Mouse (Mus musculus) testis, postnatal 14 days (tissue): Measurements from ENCODE around the gene Trim65.
A peak's percentile ranks its signal among the peaks of the same experiment; 100 is the strongest.
"Not testable (repeated sequence)": the region's sequence is repeated elsewhere in the genome, so short reads cannot be mapped to it uniquely, and the experiment has no call there.

Source experiments
- DNase-seq: peaks from one replicate; pipeline ENCODE4 v3.0.0; 2021; ENCODE audit warnings: low spot score

Trim65 gene

DNA sequence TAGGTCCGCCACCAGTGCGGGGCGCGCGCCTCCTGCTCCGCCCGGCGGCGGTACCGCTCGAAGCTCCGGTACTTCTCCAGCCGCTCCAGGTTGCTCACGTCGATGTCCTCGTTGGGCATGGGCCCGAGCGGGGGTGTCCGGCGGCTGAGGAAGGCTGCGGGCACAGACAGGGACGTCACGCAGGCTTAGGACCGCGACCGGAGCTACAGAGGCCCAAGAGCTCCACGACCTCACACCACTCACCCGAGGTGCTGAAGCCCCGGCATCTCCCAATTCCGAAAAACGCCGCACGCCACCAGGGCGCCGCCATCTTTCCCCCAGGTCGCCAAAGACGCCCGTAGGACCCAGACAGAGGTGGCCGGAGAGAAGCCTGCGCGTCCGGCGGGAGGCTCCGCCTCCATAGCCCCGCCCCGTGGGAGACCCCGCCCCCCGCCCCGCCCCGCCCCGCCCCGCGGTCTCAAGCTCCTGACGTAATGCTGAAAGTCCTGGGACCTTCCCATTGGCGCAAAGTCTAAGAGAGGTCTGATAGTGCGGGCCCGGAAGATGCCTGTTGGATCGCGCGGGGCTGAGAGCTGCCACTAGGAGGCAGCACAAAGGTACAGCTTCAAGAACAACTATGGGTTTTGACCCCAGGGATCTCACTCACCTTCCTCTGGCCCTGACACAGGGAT, 7.7 kb upstream of the Trim65 start, which contains the start of gene Mrpl38:
Gene Mrpl38 (minus strand): TSS at position 401 of the 671 bp plus-strand sequence.
- peak; percentile 90 for DNase-seq

DNA sequence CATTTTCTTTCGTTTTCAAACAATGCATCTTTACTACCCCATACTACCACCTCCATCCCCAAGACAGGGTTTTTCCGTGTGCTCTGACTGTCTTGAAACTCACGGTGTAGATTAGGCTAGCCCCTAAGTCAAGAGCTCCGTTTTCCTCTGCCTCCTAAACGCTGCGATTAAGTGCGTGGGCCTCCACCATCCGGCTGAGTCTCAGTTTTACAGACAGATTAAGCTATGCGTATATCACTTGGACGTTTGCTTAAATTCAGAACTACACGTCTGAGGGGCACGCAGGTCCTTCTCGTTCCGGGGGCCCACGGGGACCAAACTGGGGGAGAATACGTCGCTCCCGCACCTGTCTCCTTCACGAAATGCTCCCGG, 7.2 kb upstream of the Trim65 start:
- DNase-seq: no peak

DNA sequence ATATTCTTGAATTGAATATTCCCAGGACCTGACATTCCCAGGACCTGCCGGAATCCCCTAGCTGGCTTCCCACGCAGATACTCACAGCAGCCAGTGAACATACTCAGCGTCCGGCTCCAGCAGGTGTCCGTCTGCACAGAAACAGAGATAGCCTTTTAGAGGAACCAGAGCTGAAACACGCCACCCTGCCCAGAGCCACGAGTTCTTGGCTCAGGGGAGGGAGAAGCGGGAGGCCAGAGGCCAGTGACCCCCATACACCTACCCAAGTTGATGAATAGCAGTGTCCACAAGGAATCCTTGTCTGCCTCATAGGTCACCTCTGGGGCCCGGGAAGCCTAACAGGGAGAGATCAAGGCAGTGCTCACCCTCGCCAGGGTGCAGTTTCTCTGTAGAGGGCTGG, 3.2 kb upstream of the Trim65 start:
- DNase-seq: no peak

DNA sequence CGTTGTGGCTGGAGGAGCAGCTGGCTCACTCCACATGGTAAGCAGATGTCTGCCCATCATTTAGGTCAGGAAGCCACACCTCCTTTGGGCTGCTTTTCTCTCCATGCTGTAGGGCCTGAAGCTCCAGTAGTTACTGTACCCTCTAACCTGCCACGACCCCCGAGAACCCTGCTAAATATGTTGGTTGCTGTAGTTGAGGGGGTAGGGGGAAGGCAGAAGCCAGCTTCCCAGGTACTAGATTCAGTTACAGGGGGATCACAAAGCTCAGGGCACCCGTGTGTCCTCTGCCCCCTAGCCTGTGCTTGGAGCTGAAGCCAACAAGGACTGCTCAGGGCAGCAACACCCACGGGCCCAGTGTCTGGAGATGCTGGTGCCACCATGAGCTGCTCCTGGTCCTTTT, 2.6 kb upstream of the Trim65 start:
- DNase-seq: no peak

DNA sequence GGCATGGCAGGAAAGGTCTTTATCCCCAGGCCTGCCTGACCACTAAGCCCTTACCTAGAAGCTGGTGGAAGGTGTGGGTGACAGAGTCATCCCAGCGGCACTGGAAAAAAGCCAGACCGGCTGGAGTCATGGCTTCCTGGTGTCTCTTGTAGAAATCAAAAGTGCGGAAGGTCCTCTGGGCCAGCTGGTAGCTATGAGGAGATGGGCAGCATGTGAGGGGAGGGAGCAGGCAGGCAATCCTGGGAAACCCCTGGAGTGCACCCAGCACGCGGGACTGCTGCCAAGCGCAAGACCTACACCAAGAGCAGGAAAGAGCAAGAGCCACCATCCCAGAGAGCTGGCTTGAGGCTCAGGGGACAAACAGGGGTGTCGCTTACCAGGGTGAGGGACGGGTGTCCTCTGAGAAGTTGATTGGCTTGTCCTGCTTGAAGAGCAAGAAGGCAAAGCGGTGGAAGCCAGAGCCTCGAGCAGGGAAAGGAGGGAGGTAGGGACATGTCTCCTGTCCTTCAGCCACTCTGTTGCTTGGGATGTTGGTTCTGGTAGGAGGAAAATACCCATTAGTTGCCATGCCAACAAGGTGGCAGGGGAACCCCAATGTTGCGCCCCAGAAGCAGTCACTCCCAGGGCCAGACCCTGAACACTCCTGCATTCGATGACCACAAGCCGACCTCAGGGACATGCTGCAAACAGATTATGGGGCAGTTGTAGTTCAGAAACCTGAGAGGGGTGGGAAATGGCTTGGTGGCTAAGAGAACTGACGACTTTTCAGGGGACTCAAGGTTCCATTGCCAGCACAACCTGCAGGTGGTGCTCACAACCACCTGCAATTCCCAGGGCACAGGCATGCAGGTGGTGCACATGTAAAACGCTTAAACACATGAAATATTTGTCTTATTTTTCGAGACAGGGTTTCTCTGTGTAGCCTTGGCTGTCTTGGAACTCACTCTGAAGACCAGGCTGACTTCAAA, 1.7 kb upstream of the Trim65 start:
- no peak for DNase-seq

DNA sequence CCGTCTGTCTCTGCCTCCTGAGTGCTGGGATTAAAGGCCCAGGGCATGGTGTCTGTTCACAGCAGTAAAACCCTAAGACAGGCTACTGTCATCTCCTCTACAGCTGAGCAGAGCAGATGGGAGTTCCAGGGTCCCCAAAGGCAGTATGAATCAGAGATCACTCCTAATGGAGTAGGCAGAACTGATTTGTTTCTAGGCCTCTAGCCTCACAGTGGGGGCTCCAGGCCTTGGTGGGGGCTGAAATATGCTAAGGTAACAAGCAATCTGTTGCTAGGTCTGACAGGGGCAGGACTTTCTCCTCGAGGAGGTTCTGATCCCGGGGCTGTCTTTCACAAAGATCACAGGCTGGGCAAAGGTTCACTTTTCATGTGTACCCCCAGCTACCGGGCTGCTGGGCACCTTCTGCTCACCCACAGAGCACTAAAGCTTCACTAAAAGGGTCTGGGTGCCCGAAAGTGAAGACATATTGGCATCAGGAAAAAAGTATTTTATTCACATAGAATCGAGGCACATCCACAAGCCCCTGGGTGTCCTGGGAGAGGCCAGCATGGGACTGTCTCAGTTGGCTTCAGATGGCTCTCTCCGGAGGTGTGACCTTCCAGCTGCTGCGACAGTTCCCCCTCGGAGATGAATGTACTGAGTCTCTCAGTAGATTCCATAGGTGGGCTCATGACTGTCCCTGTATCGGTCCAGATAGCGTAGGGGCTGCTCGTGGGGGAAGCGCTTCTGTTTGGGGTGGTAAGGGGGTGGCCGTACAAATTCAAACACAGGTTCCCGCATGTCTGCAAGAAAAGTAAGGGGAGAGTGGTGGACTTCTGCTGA, 632 bp upstream of the Trim65 start:
- no peak for DNase-seq

DNA sequence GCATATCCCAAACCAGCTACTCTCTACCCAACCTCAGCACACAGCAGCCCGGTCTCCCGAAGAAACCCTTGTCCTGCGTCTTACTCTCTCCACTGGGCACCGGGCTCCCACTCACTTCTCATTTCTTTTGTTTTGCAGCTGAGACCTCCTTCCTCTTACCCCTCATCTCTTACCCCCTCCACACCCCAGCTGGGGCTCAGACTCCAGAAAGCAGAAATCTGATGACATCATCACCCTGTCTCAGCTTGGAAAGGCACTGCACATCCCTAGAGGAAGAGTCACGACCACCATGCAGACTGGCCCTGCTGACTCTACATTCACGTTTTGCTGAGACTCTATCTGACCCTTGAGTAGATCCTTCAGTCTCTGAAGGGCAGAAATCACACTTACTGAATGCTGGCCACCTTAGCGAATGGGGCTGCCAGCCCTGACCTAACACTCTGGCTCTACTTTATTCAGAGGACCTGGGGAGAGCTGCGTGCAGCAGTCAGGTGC, 888 bp downstream of the Trim65 start:
- no peak for DNase-seq

DNA sequence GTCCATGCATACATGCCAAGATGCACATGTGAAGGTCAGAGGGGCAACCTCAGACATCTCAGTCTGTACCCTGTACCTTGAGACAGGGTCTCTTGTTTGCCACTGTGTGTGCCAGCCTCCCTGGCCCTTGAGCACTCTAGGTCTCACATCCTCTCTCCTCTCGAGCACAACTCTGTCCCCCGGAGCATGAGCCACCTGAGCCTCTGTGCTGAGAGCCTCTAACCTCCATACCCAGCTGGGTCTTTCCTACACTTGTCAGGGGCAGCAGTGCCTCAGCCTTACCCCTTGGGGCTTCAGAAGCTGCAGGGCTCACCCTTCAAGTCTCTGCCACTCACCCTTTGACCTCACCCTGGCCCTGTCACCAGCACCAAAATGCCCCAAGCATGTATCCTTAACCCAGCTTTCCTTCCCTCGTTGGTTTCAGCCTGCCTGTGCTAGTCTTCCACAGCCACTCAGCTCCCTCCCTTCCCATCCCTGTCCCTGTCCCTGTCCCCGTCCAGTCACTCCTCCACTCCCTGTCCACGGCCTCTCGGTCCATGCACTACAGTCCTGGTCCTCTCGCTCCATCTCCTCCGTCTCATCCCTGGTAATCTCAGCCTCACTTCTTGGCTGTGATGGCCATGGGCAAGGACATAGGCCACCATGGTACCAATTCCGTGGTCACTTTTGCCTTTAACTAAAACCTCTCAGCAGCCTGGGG, 1.7 kb downstream of the Trim65 start:
- DNase-seq: no peak

DNA sequence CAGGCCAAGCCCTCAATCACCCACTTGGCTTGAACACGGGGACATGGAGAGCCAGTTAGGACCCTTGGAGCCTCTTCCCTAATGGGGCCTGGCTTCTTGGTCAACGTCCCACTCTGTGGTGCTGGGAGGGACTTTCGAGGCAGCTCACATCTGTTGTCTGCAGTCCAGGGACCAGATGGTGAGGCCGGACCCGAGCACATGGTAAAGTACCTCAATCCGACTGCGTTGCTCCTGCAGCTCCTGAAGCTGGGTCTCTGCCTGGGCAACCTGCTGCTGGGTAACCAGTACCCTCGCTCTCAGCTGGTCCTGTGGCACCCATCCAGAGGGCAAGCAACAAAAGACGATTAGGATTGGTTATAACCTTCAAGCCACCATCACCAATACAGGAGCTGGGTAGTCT, 2.9 kb downstream of the Trim65 start:
- DNase-seq: no peak

DNA sequence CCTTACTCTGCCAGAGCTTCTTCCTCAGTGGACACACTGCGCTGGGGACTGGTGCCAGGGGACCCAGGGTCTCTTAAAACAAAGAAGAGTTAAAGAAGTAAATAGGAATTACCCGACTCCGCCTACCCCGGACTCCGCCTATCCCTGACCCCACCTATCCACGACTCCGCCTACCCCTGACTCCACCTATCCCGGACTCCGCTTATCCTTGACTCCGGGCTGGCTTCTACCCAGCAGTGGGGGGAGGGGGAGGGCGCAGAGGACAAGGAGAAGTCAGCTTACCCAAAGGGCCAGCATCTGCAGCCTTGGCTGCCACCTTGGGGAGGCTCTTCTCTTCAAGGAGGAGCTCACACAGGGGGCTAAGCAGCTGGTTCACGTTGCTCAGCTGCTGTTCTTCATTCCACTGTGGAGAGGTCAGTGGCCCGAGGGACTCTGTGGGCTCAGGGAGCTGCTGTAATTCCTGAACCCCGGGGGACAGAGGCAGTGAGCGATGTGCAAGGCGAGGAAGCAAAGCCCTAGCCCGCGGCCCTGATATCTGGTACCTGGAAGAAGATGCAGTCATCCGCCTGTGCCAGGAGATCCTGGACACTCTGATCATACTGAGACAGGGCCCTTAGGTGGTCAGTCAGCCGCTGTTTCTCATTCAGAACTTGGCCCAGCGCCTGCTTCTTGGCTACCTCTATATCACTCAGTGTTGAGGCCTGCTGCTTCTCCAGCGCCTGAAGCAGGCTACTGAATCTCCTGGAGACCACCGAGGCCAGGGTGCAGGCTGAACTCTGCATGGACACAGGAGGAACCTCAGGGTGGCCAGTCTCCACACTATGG, 3.6 kb downstream of the Trim65 start, which contains the start of gene Trim47:
Gene Trim47 (minus strand): TSS at position 55 of the 825 bp plus-strand sequence.
- peak; percentile 86 for DNase-seq

DNA sequence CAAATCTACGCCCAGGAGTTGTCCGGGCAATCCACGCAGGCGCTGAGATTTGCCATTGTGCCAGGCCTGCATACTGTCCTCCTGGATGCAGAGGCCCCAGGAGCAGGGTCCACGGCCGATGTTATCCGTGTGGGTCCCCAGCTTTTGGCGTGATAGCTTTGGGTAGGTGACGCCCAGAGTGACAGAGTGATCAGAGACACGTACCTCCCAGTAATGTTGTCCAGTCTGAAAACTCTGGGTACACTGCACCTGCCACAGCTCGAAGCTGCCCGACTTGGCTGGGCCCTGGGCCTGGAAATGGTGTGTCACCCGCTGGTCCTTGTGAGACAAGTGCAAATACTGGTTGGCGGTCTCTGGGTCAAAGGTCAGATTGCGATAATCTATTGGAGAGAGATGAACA, 4.7 kb downstream of the Trim65 start:
- DNase-seq: no peak

DNA sequence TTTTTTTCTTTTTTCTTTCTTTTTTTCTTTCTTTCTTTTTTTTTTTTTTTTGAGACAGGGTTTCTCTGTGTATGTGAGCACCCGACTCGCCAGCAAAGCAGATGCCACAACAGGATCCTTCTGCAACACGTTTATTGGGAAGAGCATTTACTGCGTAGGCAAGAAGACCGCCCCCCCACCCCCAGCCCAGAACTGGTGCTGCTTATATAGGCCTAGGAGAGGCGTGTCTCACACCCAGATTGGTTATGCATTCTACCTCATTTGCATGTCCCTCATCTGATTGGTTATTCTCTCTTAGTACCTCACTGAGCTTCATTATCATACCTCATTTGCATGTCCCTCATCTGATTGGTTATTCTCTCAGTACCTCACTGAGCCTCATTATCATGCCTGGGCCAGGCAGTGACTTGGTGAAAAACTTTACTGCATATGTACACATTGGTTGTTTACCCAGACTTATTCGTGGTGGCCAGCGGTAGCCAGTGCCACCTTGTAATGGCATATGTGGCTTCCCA, 9.1 kb downstream of the Trim65 start:
- not testable (repeated sequence) for DNase-seq

DNA sequence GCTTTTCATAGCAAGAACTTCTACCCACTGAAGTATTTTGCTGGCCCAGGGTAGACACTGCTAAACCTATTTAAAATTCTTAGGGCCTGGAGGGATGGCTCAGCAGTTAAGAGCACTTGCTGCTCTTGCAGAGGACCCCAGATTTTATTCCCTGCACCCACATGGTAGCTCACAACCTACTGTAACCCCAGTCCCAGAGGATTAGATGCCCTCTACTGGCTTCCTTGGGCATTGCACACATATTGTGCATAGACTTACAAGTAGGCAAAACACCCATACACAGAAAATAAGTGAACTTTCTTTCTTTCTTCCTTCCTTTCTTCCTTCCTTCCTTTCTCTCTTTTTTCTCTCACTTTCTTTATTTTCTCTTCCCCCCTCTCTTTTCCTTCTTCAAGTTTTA, 13.1 kb downstream of the Trim65 start:
- no peak for DNase-seq

DNA sequence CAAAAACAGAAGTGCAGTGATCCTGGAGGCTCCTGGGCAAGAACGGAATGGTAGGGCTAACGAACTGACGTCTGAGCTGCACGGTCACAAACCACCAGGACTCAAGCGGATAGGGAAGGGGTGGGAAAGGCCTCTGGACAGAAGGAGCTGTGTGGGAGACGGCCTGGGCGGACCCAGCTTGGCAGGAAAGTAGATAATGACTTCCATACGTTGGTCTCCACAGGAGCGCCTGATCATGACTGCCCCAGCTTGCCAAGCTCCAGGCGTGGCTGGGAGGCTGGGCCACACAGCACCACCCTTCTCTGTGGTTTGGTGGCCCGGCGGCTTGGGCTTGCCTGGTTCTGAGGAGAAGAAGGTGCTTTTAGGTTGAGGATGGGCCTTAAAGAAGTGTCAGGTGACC, 13.7 kb downstream of the Trim65 start:
- DNase-seq: no peak

DNA sequence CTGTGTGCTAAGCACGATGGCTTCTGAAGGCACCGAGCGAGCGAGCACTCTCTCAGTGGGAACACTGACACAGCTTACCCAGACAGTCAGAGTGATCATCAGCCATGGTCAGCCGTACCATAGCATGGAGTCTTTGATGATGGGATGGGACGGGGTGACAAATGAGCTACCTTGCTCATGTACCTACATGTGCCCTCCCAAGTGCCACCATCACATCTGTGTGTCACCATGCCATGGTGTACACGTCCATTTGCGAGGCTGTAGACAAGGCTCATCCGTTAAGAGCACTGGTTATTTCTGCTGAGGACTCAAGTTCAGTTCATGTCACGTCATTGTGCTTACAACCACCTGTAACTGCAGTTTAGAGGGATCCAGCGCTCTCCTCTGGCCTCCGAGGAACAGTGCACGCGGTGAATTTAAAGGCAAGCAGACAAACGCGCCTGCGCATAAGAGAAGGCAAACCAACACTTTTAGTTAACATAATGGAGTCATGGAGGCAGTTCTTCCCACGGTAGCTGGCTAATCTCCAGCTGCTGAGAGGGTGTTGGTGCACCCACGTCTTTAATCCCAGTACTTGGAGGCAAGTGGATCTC, 19.2 kb downstream of the Trim65 start:
- no peak for DNase-seq

DNA sequence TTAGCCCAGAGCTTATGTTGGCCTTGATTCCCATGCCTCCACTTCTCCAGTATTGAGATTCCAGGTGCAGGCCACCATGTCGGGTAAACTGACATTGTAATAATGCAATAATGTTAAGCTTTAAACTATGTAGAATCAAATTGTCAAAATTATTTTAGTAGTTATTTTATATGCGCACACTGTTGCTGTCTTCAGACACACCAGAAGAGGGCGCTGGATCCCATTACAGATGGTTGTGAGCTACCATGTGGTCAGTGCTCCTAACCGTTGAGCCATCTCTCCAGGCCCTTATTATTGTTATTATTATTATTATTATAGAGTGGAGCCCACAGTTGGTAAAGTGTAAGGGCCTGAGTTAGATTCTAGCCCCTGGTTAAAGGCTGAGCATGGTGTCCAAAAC, 19.9 kb downstream of the Trim65 start:
- no peak for DNase-seq

DNA sequence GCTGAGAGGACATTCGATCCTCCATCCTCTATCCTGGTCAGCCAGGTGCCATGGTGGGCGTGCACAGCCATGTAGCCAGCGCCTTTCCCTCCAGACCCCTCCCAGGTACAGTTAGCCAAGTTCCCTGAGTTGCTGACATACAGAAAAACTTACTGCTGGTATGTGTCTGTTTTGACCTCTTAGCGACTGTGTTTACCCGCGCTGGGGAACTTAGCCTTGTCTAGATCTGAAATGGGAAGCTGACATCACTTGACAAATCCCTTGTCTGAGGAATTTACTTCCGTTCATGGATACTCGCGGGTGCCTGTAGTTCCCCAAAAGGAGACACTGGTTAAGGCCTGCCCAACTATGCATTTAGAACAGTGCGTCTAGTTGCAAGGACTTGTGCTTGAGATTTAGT, 20.4 kb downstream of the Trim65 start:
- no peak for DNase-seq

DNA sequence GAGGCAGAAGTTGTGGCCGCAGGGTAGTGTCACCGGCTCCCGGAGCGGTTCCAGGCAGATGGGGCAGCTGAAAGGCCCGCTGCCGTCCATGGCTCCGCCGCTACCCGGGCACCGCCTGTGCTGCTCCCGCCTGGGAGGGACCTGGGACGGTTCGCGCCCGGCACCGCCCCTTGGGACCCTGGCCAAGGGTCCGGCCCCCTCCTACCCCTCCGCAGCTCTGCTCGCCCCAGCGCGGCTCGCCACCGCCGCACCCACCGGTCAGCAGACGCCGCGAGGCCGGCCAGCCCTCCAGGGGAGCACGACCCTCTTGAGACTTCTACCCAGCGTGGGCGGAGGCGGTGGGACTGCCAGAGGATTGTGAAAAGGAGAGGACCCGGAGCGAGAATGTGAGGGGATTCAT, 20.8 kb downstream of the Trim65 start:
- peak; percentile 81 for DNase-seq

DNA sequence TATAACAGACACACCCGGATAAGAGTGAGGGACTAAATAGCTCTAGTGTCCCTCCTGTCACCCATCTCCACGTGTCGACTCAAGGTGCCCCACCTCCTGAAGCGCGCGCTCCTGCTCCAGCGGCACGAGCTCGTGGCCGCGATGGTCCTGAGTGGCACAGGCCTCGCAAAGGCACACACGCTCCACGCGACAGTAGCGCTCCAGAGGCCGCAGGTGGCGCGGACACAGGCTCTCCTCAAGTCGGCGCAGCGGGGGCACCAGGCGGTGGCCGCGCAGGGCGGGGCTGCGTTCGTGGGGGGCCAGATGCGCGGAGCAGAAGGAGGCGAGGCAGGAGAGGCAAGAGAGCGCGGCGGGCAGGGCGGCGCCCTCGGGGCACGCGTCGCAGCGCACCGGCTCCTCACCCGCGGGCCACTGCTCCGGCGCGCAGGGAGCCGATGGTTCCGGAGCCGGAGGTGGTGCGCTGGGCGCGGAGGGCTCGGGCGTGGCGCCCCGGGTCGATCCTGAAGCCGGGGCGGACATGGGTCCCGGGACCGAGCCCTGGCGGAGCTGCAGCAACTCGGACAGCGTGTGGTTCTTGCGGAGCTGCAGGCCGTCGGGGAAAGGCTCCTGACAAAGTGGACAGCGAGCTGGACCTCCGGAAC, 21.4 kb downstream of the Trim65 start:
- DNase-seq: no peak
